Mouse (Mus musculus): ENCODE measurements around the gene Rcl1. TPM values are rescaled to one million over a fixed set of nuclear protein-coding genes. Genes with fewer than 3 reads are reported as not detected.

The Rcl1 gene
- total and polyA plus RNA-seq, 3 experiments = 63.4 to 126 (median 109) TPM

GRCm38 (mm10) chr19:29102098-29102497 lies 923 bp downstream of the Rcl1 start:
- peaks cover 3% of the 10 kb centered on the region for H3K27me3 ChIP-seq (replicated peaks)
- H3K36me3 ChIP-seq (replicated peaks in 1 of 2; ENCODE audit: control insufficient read depth in 1 of 2, insufficient read depth in 1 of 2, low read length in 1 of 2) = peaks cover 4 to 31% of the 10 kb centered on the region in 2 experiments
- TF ChIP-seq ZC3H11A (IDR thresholded peaks at IDR 0.05; ENCODE audit: low read depth, low read length) (no peak), BHLHE40 (IDR thresholded peaks at IDR 0.05; ENCODE audit: low read depth, low read length) (no peak), USF1 (IDR thresholded peaks at IDR 0.05; ENCODE audit: low read depth, low read length) (no peak), RCOR1 (conservative IDR thresholded peaks at IDR 0.05; ENCODE audit: low read depth, low read length) (no peak), MAFK (IDR thresholded peaks at IDR 0.05; ENCODE audit: insufficient replicate concordance, low read length) (no peak), UBTF (IDR thresholded peaks at IDR 0.05; ENCODE audit: low read depth, low read length) (no peak), MXI1 (IDR thresholded peaks at IDR 0.05; ENCODE audit: low read depth, low read length) (no peak), RAD21 (IDR thresholded peaks at IDR 0.05; ENCODE audit: low read depth, low read length) (no peak), EP300 (IDR thresholded peaks at IDR 0.05; ENCODE audit: low read length) (no peak), POLR2AphosphoS2 (IDR thresholded peaks at IDR 0.05; ENCODE audit: low read depth, low read length) (no peak), TCF12 (IDR thresholded peaks at IDR 0.05; ENCODE audit: low read depth, low read length) (no peak), CHD2 (IDR thresholded peaks at IDR 0.05; ENCODE audit: low read length) (no peak), GABPA (IDR thresholded peaks at IDR 0.05; ENCODE audit: insufficient replicate concordance, low read depth, low read length) (no peak), POLR2A (IDR thresholded peaks at IDR 0.05; ENCODE audit: low read depth, low read length) (no peak), KAT2A (IDR thresholded peaks at IDR 0.05; ENCODE audit: insufficient replicate concordance, low read length) (no peak), CHD1 (IDR thresholded peaks at IDR 0.05; ENCODE audit: low read depth, low read length) (no peak), MAX (IDR thresholded peaks at IDR 0.05; ENCODE audit: low read length) (no peak), E2F4 (IDR thresholded peaks at IDR 0.05; ENCODE audit: insufficient replicate concordance, low read depth, low read length) (no peak)
- peak overlapping the region; percentile 96 for H3K4me2 ChIP-seq (ENCODE audit: insufficient read depth, low read depth, poor library complexity, severe bottlenecking)
- H3K4me1 ChIP-seq (ENCODE audit: control insufficient read depth in 1 of 2, insufficient read depth in 2 of 2) = peaks cover 4 to 29% of the 10 kb centered on the region in 2 experiments; a peak in 3 of 4 replicates
- peak overlapping the region; percentile 93 to 99 (median 98) for H3K4me3 ChIP-seq (replicated peaks in 1 of 3; ENCODE audit: low read depth in 2 of 3, low read length in 2 of 3, poor library complexity in 1 of 3)
- H3K27ac ChIP-seq (ENCODE audit: insufficient read depth, low read depth) = no peak overlapping the region
- in situ Hi-C loops (cut with MboI; ENCODE audit: low pct_ligation_motif_present, low pct_unique_long_range_greater_than_20kb, low sequenced_read_pairs) (no loop called here), dilution Hi-C loops (cut with MboI; ENCODE audit: extremely low pct_ligation_motif_present, extremely low pct_unique_long_range_greater_than_20kb, low sequenced_read_pairs) (no loop called here)
- no peak for DNase-seq (ENCODE audit: extremely low read depth)
- no peaks in the 10 kb centered on the region for H3K9me3 ChIP-seq (replicated peaks; ENCODE audit: low read length)
- H3K9ac ChIP-seq (ENCODE audit: insufficient read depth, low read depth) = peak overlapping the region; percentile 65
- peaks cover 52% of the 10 kb centered on the region for H3K79me2 ChIP-seq (replicated peaks; ENCODE audit: control insufficient read depth, extremely low read depth, insufficient read depth, poor library complexity, severe bottlenecking)

GRCm38 (mm10) chr19:29105816-29106215 lies 4.6 kb downstream of the Rcl1 start:
- H3K4me1 ChIP-seq (ENCODE audit: control insufficient read depth in 1 of 2, insufficient read depth in 2 of 2) = peaks cover 4 to 28% of the 10 kb centered on the region in 2 experiments; a peak in 3 of 4 replicates
- H3K27ac ChIP-seq (ENCODE audit: insufficient read depth, low read depth) = no peak overlapping the region
- no peak for DNase-seq (ENCODE audit: extremely low read depth)
- no peak overlapping the region for H3K9ac ChIP-seq (ENCODE audit: insufficient read depth, low read depth)
- TF ChIP-seq MEF2A (IDR thresholded peaks at IDR 0.05; ENCODE audit: borderline replicate concordance, low read depth, low read length) (no peak), MAFK (IDR thresholded peaks at IDR 0.05; ENCODE audit: insufficient replicate concordance, low read length) (no peak), CHD1 (IDR thresholded peaks at IDR 0.05; ENCODE audit: low read depth, low read length) (no peak), JUN (IDR thresholded peaks at IDR 0.05; ENCODE audit: insufficient read depth, low read depth, low read length) (no peak)
- peaks cover 5 to 44% of the 10 kb centered on the region in 2 experiments for H3K36me3 ChIP-seq (replicated peaks in 1 of 2; ENCODE audit: control insufficient read depth in 1 of 2, insufficient read depth in 1 of 2, low read length in 1 of 2)
- no peaks in the 10 kb centered on the region for H3K9me3 ChIP-seq (replicated peaks; ENCODE audit: low read length)
- H3K4me3 ChIP-seq (replicated peaks in 1 of 3; ENCODE audit: low read depth in 2 of 3, low read length in 2 of 3, poor library complexity in 1 of 3) = no peak overlapping the region
- H3K79me2 ChIP-seq (replicated peaks; ENCODE audit: control insufficient read depth, extremely low read depth, insufficient read depth, poor library complexity, severe bottlenecking) = peaks cover 82% of the 10 kb centered on the region
- H3K27me3 ChIP-seq (replicated peaks) = no peaks in the 10 kb centered on the region
- H3K4me2 ChIP-seq (ENCODE audit: insufficient read depth, low read depth, poor library complexity, severe bottlenecking) = no peak overlapping the region
- dilution Hi-C loops (cut with MboI; ENCODE audit: extremely low pct_ligation_motif_present, extremely low pct_unique_long_range_greater_than_20kb, low sequenced_read_pairs) = no loop called here
- in situ Hi-C loops (cut with MboI; ENCODE audit: low pct_ligation_motif_present, low pct_unique_long_range_greater_than_20kb, low sequenced_read_pairs) = no loop called here

All from CH12.LX (cell line).